Mouse (Mus musculus) cerebellum, adult 11-12 months (tissue): ENCODE measurements around the gene Clec4a4.
"Not testable (repeated sequence)": the region's sequence is repeated elsewhere in the genome, so short reads cannot be mapped to it uniquely, and the experiment has no call there.

ENCODE experiments used
- DNase-seq: peaks from one replicate; pipeline ENCODE4 v3.0.0; 2022

Clec4a4 gene

DNA sequence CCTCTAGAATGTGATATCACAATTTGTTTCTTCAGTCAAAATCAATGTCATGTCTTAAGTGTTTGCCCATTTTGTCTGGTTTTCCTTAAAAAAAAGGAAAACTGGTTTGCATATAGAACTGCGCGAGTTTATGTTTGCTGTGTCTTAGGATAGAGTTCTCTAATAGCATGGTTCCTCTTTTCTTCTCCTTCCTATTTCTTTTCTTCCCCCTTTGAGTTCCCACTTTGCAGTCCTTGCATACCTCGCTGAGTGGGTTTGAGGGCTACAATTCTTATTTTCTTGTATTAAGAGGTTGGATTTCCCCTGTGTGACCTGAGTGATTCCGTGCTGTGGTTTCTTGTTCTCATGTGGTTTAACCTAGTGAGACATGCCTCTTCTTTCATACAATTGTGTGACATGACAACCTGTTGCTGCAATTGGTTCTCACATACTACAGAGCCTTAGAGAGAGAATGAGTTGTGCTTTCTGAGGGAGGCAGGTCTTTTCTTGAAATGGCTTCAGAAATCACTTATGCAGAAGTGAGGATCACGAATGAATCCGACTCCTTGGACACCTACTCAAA is at the start of gene Clec4a4:
Gene Clec4a4 (plus strand): TSS at position 492 of the 562 bp plus-strand sequence.
- no peak for DNase-seq

DNA sequence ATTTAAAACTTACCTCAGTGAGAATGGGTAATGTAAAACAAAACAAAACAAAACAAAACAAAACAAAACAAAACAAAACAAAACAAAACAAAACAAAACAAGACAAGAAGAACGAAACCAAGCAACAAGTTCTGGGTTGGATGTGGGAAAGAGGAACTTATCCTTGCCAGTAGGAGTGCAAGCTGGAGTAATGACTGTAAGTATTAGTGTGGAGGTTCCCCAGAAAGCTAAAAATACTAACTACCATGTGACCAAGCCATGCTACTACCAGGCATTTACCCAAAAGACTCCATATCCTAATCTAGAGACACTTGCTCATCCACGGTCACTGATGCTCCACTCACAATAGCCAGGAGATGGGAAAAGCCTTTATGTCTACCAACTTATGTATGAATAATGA is 43.4 kb upstream of the Clec4a4 start:
- no peak for DNase-seq

DNA sequence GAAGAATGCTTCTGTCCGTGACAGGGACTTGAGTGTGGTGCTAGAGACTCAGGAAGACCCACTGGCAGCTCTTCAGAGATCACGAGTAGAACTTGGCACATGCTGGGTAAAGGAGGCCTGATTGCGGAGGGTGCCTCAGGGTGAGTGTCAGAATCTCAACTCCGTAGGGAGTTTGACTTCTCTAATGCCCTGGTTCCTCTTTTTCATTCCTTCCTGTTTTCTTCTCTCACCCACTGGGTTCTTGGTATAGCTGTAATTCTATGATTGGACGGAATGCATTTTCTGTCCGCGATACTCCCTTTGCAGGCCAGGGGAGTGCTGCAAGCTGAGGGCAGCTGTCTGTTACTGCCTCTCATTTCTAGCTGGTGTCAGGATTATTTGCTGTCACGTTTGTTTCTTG is 37.8 kb upstream of the Clec4a4 start, which contains the start of gene Clec4a3:
Gene Clec4a3 (plus strand): TSS at position 115 of the 400 bp plus-strand sequence.
- no peak for DNase-seq

DNA sequence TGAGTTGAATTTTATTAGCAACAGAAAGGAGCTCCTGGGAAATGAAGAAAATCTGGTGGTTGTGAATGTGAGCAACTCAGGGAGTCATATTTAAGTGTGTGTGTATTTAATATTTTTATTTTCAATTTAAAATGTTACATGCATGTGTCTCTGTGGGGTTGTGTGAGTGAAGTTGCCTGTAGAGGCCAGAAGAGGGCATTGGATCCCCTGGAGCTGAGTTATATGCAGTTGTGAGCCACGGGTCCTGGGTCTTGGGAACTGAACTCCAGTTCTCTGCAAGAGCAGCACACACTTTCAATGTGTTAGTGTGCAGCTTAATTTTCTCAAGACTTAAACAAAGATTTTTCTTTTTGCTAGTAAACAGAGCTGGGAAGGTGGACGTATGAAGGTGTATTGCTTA is 25.6 kb upstream of the Clec4a4 start:
- no peak for DNase-seq

DNA sequence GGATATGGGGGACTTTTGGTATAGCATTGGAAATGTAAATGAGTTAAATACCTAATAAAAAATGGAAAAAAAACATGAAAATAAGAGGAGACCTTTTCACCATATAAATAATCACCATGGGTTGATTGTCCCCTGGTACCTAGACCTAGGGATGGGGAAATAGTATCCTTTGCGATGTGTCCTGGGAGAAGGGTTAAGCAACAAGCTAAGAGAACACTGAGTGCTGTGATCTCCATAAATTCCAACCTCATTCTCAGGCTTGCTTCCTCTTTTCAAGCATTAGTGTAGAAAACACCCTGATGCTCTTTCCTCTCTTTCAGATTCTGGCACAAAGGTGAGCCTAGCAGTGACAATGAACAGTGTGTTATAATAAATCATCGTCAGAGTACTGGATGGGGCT is 21.1 kb upstream of the Clec4a4 start:
- DNase-seq = no peak

DNA sequence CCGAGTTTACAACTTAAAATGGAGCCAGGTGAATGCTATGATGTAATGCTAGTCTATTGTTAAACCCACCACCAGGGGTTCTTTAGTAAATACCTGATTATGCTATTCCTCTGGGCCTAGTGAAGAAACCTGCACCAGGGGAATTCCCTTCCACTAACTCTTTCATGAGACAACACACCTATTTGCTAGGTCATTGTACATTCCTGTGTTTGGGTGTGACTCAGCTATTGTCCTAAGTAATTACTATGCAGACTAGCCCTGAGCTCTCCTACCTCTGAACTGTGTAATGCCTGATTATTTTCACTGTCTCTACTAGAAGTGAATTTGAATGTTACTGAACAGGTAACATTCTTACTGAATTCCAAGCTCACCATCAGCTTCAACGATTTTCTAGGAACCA is 14.5 kb downstream of the Clec4a4 start:
- not testable (repeated sequence) for DNase-seq

DNA sequence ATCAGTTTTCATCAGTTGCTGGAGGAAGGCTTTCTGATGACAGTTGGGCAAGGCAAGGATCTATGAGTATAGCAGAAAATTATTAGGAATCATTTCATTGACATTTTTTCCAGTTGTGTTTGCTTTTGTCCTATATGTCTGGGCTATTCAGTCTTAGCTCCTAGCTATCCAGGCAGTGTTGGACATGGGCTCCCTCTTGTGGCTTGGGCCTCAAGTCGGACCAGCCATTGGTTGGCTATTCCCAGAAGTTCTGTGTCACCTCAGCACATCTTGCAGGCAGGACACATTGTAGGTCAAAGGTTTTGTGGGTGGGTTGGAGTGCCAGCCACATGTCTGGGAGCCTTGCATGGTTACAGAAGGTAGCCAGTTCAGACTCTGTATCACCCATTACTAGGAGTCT is 15.4 kb downstream of the Clec4a4 start:
- no peak for DNase-seq

DNA sequence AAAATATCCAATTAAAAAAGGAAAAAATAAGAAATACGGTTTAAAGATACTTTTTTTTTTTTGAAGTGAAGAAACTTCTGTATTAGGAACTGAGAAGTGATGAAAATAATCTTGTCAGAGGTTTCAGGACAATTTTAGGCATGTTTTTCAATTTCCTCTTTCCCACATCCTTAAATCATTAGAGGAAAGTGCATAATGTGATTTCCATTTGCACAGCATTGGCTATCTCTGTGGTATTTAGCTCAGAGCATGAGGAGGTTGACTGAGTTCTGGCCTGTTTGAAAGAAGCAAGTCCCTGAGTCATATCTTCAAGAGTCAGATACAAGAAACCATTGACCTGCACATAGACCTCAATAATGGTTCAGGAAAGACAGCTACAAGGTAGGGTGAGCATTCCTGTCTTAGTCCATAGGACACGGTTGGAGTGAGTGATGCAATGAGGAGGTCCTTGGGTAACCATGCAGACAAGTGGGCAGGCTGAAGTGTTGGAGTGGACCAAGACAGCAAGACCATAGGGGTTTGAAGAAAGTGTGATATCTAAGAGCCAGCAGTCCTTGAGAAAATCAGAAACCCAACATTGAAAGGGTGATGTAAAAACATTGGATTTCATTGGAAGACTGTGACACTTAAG is 59.7 kb downstream of the Clec4a4 start, which contains the start of gene Clec4b1:
Gene Clec4b1 (plus strand): TSS at position 221 of the 631 bp plus-strand sequence.
- no peak for DNase-seq
